8 mouse cellular contexts compared by ENCODE assay signal in the genomic region with DNA sequence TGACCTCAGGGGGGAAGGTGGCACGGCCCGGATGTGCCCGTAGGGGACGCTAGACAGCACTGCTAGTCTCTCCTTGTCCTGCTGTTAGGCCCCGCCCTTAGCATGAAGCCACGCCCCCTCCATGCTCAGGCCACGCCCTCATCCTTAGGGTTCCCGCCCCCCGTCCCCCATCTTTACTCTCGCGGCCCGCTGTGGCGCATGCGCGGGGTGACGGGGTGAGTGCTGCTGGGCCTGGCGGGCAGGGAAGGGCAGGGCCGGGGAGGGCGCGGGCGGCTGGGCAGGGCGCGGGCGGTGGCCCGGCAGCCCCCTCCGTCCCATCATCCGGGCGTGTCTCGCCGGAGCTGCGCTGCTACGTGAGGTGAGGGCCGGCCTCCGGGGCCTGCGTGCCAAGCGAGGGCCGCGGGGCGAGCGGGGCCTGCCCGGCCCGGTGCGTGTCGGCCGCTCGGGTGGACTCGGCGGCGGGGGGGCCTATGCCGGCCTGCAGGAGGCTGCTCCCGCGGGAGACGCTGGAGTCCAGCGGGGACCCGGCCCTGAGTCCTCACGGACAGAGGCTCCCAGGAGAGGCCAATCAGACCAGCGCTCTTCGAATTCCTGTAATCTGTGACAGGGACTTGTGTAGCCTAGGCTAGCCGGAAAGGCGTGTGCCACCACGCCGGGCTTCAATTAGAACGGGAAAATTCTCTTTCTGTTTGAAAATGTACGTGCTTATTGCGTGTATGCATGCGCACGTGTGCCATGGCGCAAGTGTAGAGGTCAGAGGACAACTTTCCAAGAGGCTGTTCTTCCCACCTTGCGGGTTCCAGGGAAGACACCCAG. TPM values are rescaled to one million over a fixed set of nuclear protein-coding genes. Genes with fewer than 3 reads are reported as not detected.
DNase-seq lines count a peak whose midpoint lies in the region; ATAC-seq and TF ChIP-seq lines count a peak whose summit lies in the region.

No protein-coding gene starts in this region.

- peak overlapping the region; percentile 90 for H3K4me2 ChIP-seq in forebrain, embryonic 16.5 days (ENCODE audit: low read length)
- H3K4me2 ChIP-seq in lung, embryonic 15.5 days = peak overlapping the region; percentile 68

- H3K36me3 ChIP-seq in ES-E14 (ENCODE audit: control insufficient read depth, insufficient read depth, low read length, poor library complexity, severe bottlenecking) = peaks cover 5% of the 10 kb centered on the region
- no peaks in the 10 kb centered on the region for H3K36me3 ChIP-seq in forebrain, embryonic 16.5 days (ENCODE audit: control insufficient read depth, insufficient read depth)
- H3K36me3 ChIP-seq in lung, embryonic 15.5 days = peaks cover 3% of the 10 kb centered on the region; the same call in 1 of the 2 replicates

- H3K27ac ChIP-seq in ES-E14 (ENCODE audit: insufficient read depth, low read depth, low read length, poor library complexity, severe bottlenecking) = peak overlapping the region; percentile 45
- H3K27ac ChIP-seq in forebrain, embryonic 16.5 days (ENCODE audit: low read length) = peak overlapping the region; percentile 58
- H3K27ac ChIP-seq in lung, embryonic 15.5 days = peak overlapping the region; percentile 88

- peak; percentile 92 for DNase-seq in ES-E14 (ENCODE audit: low read depth, low spot score)
- DNase-seq in cerebellum, adult 11-12 months = peak; percentile 96
- peak; percentile 98 for DNase-seq in heart, postnatal 4 days
- DNase-seq in layer of hippocampus, adult 8-10 months (ENCODE audit: low spot score in 2 of 2) = peak; percentile 93
- peak; percentile 94 for DNase-seq in ovary, adult 18-20 months (ENCODE audit: low spot score)
- peak; percentile 96 for DNase-seq in thymus, postnatal 0 days (ENCODE audit: low spot score)

- no peaks in the 10 kb centered on the region; a peak in 1 of 4 replicates for H3K4me1 ChIP-seq in ES-E14 (ENCODE audit: control insufficient read depth in 2 of 2, insufficient read depth in 2 of 2, low read length in 2 of 2, poor library complexity in 1 of 2)
- peaks cover 25% of the 10 kb centered on the region for H3K4me1 ChIP-seq in forebrain, embryonic 16.5 days (replicated peaks; ENCODE audit: control insufficient read depth, insufficient read depth, low read length)
- peaks cover 24% of the 10 kb centered on the region for H3K4me1 ChIP-seq in lung, embryonic 15.5 days

- peak overlapping the region; percentile 92 for H3K9ac ChIP-seq in ES-E14 (ENCODE audit: insufficient read depth, low read depth, low read length, poor library complexity, severe bottlenecking)
- peak overlapping the region; percentile 98 for H3K9ac ChIP-seq in forebrain, embryonic 16.5 days (replicated peaks; ENCODE audit: low read depth, low read length)
- peak overlapping the region; percentile 90 for H3K9ac ChIP-seq in lung, embryonic 15.5 days

- no peaks in the 10 kb centered on the region for H3K9me3 ChIP-seq in ES-E14 (ENCODE audit: control insufficient read depth, insufficient read depth, low read depth, low read length)
- no peaks in the 10 kb centered on the region for H3K9me3 ChIP-seq in forebrain, embryonic 16.5 days (ENCODE audit: control insufficient read depth, low read length)
- H3K9me3 ChIP-seq in lung, embryonic 15.5 days = no peaks in the 10 kb centered on the region

- H3K4me3 ChIP-seq in ES-E14 (ENCODE audit: insufficient read depth in 1 of 2, low read depth in 1 of 2, low read length in 2 of 2, poor library complexity in 1 of 2, severe bottlenecking in 1 of 2) = peak overlapping the region; percentile 71 to 83
- peak overlapping the region; percentile 93 for H3K4me3 ChIP-seq in forebrain, embryonic 16.5 days (replicated peaks; ENCODE audit: low read length)
- H3K4me3 ChIP-seq in lung, embryonic 15.5 days = peak overlapping the region; percentile 85

- peak; percentile 88 for ATAC-seq in forebrain, embryonic 16.5 days
- peak; percentile 95 for ATAC-seq in lung, embryonic 15.5 days (ENCODE audit: borderline replicate concordance, extremely low read depth, low FRiP score, low TSS enrichment)

- in situ Hi-C loops in ES-E14 (cut with MboI; ENCODE audit: low sequenced_read_pairs in 2 of 2, unreplicated experiment in 2 of 2) = no loop called here

- H3K27me3 ChIP-seq in forebrain, embryonic 16.5 days (replicated peaks; ENCODE audit: control insufficient read depth, insufficient read depth, low read length) = no peaks in the 10 kb centered on the region
- H3K27me3 ChIP-seq in lung, embryonic 15.5 days = no peaks in the 10 kb centered on the region

- under 1% methylated on average over 57 of the region's 69 CpGs for WGBS in forebrain, embryonic 16.5 days
- WGBS in lung, embryonic 15.5 days = under 1% methylated on average over 55 of the region's 69 CpGs

TF ChIP-seq in ES-E14, 5 proteins besides CTCF, POLR2A, EP300 and RAD21:
- TF ChIP-seq MAFK (IDR thresholded peaks at IDR 0.05; ENCODE audit: insufficient read depth, low read depth, low read length) (no peak), CHD2 (IDR thresholded peaks at IDR 0.05; ENCODE audit: low read depth, low read length) (no peak), HCFC1 (IDR thresholded peaks at IDR 0.05; ENCODE audit: borderline replicate concordance, insufficient read depth, low read length) (no peak), ZNF384 (IDR thresholded peaks at IDR 0.05; ENCODE audit: low read depth, low read length) (no peak)

RNA-seq across cellular contexts. Expression of gene Zfp639, which starts 0.5 kb away (rescaled TPM):
- total RNA-seq in ES-E14 (2012; rRNA removed) = 42.1 and 43.5 TPM in 2 replicates
- polyA plus RNA-seq in forebrain, embryonic 16.5 days (2015; fragmentation: Nextera tagmentation; extraction: Ambion mirVana) = 38.8 and 39.8 TPM in 2 replicates
- total RNA-seq in heart, postnatal 4 days (2021) = 10 to 100 TPM; 27.7 to 33.3 TPM
- 10 to 100 TPM; 32.4 to 46.3 (median 36.5) TPM for total RNA-seq in layer of hippocampus, adult 8-10 months (2022)
- 38.0 and 38.6 TPM in 2 replicates for polyA plus RNA-seq in lung, embryonic 15.5 days (2015; fragmentation: Nextera tagmentation; extraction: Ambion mirVana)
- 31.8 and 33.0 TPM in 2 replicates for polyA plus RNA-seq in thymus, postnatal 0 days (2015; fragmentation: Nextera tagmentation; extraction: Ambion mirVana)

RNA-seq across cellular contexts. Expression of gene Kcnmb3, which starts 18.6 kb away (rescaled TPM):
- 0.13 and 0.16 TPM in 2 replicates for total RNA-seq in ES-E14 (2012; rRNA removed)
- polyA plus RNA-seq in forebrain, embryonic 16.5 days (2015; fragmentation: Nextera tagmentation; extraction: Ambion mirVana) = 0.16 and 0.19 TPM in 2 replicates
- total RNA-seq in heart, postnatal 4 days (2021) = under 1 TPM; 0.21 to 0.74 TPM
- total RNA-seq in layer of hippocampus, adult 8-10 months (2022) = under 1 TPM; 0.39 to 0.98 (median 0.63) TPM
- polyA plus RNA-seq in lung, embryonic 15.5 days (2015; fragmentation: Nextera tagmentation; extraction: Ambion mirVana) = 0.09 TPM in 1 of 2 replicates, not detected in the other
- 0.09 and 0.21 TPM in 2 replicates for polyA plus RNA-seq in thymus, postnatal 0 days (2015; fragmentation: Nextera tagmentation; extraction: Ambion mirVana)

RNA-seq across cellular contexts. Expression of gene Mfn1, which starts 18.7 kb away (rescaled TPM):
- total RNA-seq in ES-E14 (2012; rRNA removed) = 22.9 and 35.1 TPM in 2 replicates
- 37.5 and 41.7 TPM in 2 replicates for polyA plus RNA-seq in forebrain, embryonic 16.5 days (2015; fragmentation: Nextera tagmentation; extraction: Ambion mirVana)
- total RNA-seq in heart, postnatal 4 days (2021) = 100 to 1,000 TPM; 296 to 314 TPM
- 100 to 1,000 TPM in 3 of 4 experiments, 10 to 100 TPM in 1; 79.6 to 113 (median 107) TPM for total RNA-seq in layer of hippocampus, adult 8-10 months (2022)
- 22.9 and 36.1 TPM in 2 replicates for polyA plus RNA-seq in lung, embryonic 15.5 days (2015; fragmentation: Nextera tagmentation; extraction: Ambion mirVana)
- 11.6 and 16.8 TPM in 2 replicates for polyA plus RNA-seq in thymus, postnatal 0 days (2015; fragmentation: Nextera tagmentation; extraction: Ambion mirVana)

Comparison
In these comparisons a context has a peak if more than half of its experiments do, and no peak if none do; other contexts are left out.
1. Peak in every context shown above with its lines: DNase-seq, ATAC-seq, H3K4me3 ChIP-seq and H3K27ac ChIP-seq.